Mouse (Mus musculus) spleen, adult 2 months (tissue): ENCODE data around the gene 1810010H24Rik.

Experiments used
- CTCF ChIP-seq: fragments of 200-500 bp; IDR thresholded peaks from 2 replicates; pipeline ENCODE4 v1.5.1; 2011; ENCODE audit warnings: mild to moderate bottlenecking, inconsistent platforms; ENCODE audit not compliant: insufficient read depth, insufficient read length, insufficient replicate concordance; ENCODE audit errors: extremely low read depth
- POLR2A ChIP-seq: fragments of 200-500 bp; IDR thresholded peaks from 2 replicates; pipeline ENCODE4 v1.6.1; 2011; ENCODE audit warnings: low read depth, low read length, inconsistent platforms

GRCm38 (mm10) chr11:107011669-107012323 is 13.7 kb upstream of the 1810010H24Rik start:
- TF ChIP-seq CTCF (no peak), POLR2A (no peak)
